Mouse (Mus musculus) heart, postnatal 0 days (tissue): ENCODE measurements around the gene Nudt3. TPM values are rescaled to one million over a fixed set of nuclear protein-coding genes. Genes with fewer than 3 reads are reported as not detected.

Source experiments
- ATAC-seq: fragments of 200-750 bp; cut with Nextera tagmentation; 2 replicates; pipeline ENCODE4 v1.8.0; 2017; ENCODE audit warnings: low read depth, moderate number of reproducible peaks, moderate library complexity; ENCODE audit not compliant: insufficient read depth
- DNase-seq: peaks from one replicate; pipeline ENCODE4 v3.0.0-alpha.2; 2016; ENCODE audit warnings: low spot score
- H3K27ac ChIP-seq: fragments of 300-500 bp; sonication (generic); 2 replicates; pipeline ENCODE4 v1.5.1; 2014; ENCODE audit warnings: low read depth, mild to moderate bottlenecking
- H3K27me3 ChIP-seq: fragments of 300-500 bp; sonication (generic); 2 replicates; pipeline ENCODE4 v1.6.1; 2014; ENCODE audit warnings: low read length, mixed read lengths; ENCODE audit not compliant: control insufficient read depth, insufficient read depth
- H3K36me3 ChIP-seq: fragments of 300-500 bp; sonication (generic); replicated peaks from 2 replicates; pipeline ENCODE4 v1.6.1; 2014; ENCODE audit warnings: low read length, mixed read lengths; ENCODE audit not compliant: control insufficient read depth, insufficient read depth
- H3K4me1 ChIP-seq: fragments of 300-500 bp; sonication (generic); 2 replicates; pipeline ENCODE4 v1.6.1; 2014; ENCODE audit warnings: antibody characterized with exemption; ENCODE audit not compliant: control insufficient read depth, insufficient read depth
- H3K4me2 ChIP-seq: fragments of 300-500 bp; sonication (generic); 2 replicates; pipeline ENCODE4 v1.6.1; 2014; ENCODE audit warnings: low read depth, mild to moderate bottlenecking, low read length, moderate library complexity
- H3K4me3 ChIP-seq: fragments of 300-500 bp; sonication (generic); 2 replicates; pipeline ENCODE4 v1.5.1; 2014; ENCODE audit warnings: low read depth, low read length
- H3K9ac ChIP-seq: fragments of 300-500 bp; sonication (generic); replicated peaks from 2 replicates; pipeline ENCODE4 v1.6.1; 2014; ENCODE audit warnings: low read depth, low read length, mixed read lengths
- H3K9me3 ChIP-seq: fragments of 300-500 bp; sonication (generic); replicated peaks from 2 replicates; pipeline ENCODE4 v1.6.1; 2016; ENCODE audit warnings: low read length; ENCODE audit not compliant: control insufficient read depth
- CTCF ChIP-seq: IDR thresholded peaks from 2 replicates; pipeline ENCODE4 v1.5.1; 2016; ENCODE audit warnings: antibody characterized with exemption, control low read depth, low read depth
- EP300 ChIP-seq: IDR thresholded peaks from 2 replicates; pipeline ENCODE4 v1.6.1; 2016; ENCODE audit warnings: antibody characterized with exemption, low read depth
- WGBS: fragments of 180-500 bp; shearing (Covaris S2); extraction: QIAGEN DNeasy Blood & Tissue Kit; methylation state at CpG from one replicate; pipeline ENCODE4 v1.1.7; 2014; 5-methylcytosine and 5-hydroxymethylcytosine counted together
- polyA plus RNA-seq: library from polyadenylated mRNA; unstranded; fragments of >200 nt; fragmentation: Nextera tagmentation; extraction: Ambion mirVana; gene quantifications from 2 replicates; pipeline ENCODE4 v1.2.1, GENCODE M21; 2015
- total RNA-seq: library from RNA; depleted of rRNA; stranded (reverse); fragments of >200 nt; gene quantifications from 2 replicates; pipeline ENCODE4 v1.2.3, GENCODE M21; 2014; ENCODE audit warnings: low replicate concordance

Nudt3 gene
- total and polyA plus RNA-seq, 2 experiments from 2014 or later = 140 to 184 TPM

GRCm38 (mm10) chr17:27576056-27576455 lies 47.2 kb downstream of the Nudt3 start:
- WGBS = 76% methylated on average over 7 of the region's 7 CpGs
- H3K4me1 ChIP-seq = peaks cover 4% of the 10 kb centered on the region; the same call in 1 of the 2 replicates
- DNase-seq = no peak

GRCm38 (mm10) chr17:27575116-27575776 lies 48.0 kb downstream of the Nudt3 start:
- H3K27ac ChIP-seq = peak overlapping the region; percentile 21; the same call in 1 of the 2 replicates

More at GRCm38 (mm10) chr17:27576056-27576455, 47.2 kb downstream of the Nudt3 start:
- H3K9me3 ChIP-seq = no peaks in the 10 kb centered on the region
- no peak overlapping the region for H3K4me2 ChIP-seq
- peaks cover 33% of the 10 kb centered on the region for H3K36me3 ChIP-seq
- TF ChIP-seq CTCF = no peak
- TF ChIP-seq EP300 = no peak
- H3K27ac ChIP-seq = no peak overlapping the region
- no peaks in the 10 kb centered on the region for H3K27me3 ChIP-seq
- no peak for ATAC-seq
- no peak overlapping the region for H3K9ac ChIP-seq
- no peak overlapping the region for H3K4me3 ChIP-seq

GRCm38 (mm10) chr17:27574470-27575115 lies 48.7 kb downstream of the Nudt3 start:
- Histone ChIP-seq H3K27me3 (no peaks in the 10 kb centered on the region), H3K4me3 (no peak overlapping the region), H3K9ac (no peak overlapping the region), H3K36me3 (peaks cover 19% of the 10 kb centered on the region), H3K4me1 (peaks cover 4% of the 10 kb centered on the region; the same call in 1 of the 2 replicates), H3K4me2 (no peak overlapping the region), H3K9me3 (no peaks in the 10 kb centered on the region), H3K27ac (peak overlapping the region; percentile 21)
- DNase-seq = no peak
- WGBS = 77% methylated on average over 16 of the region's 16 CpGs
- ATAC-seq = no peak; the same call in 1 of the 2 replicates
- TF ChIP-seq EP300 (no peak), CTCF (no peak)

More at GRCm38 (mm10) chr17:27575116-27575776, 48.0 kb downstream of the Nudt3 start:
- 76% methylated on average over 10 of the region's 10 CpGs for WGBS
- H3K9ac ChIP-seq = no peak overlapping the region
- no peak overlapping the region for H3K4me3 ChIP-seq
- no peak for TF ChIP-seq CTCF
- no peak for TF ChIP-seq EP300
- H3K4me2 ChIP-seq = no peak overlapping the region
- no peaks in the 10 kb centered on the region for H3K9me3 ChIP-seq
- peaks cover 4% of the 10 kb centered on the region; the same call in 1 of the 2 replicates for H3K4me1 ChIP-seq
- no peaks in the 10 kb centered on the region for H3K27me3 ChIP-seq
- no peak for DNase-seq
- H3K36me3 ChIP-seq = peaks cover 26% of the 10 kb centered on the region
- no peak for ATAC-seq

- DNase-seq = no peak
- Histone ChIP-seq H3K27ac (no peak overlapping the region), H3K27me3 (no peaks in the 10 kb centered on the region), H3K9ac (no peak overlapping the region), H3K36me3 (peaks cover 12% of the 10 kb centered on the region), H3K4me2 (no peak overlapping the region), H3K4me1 (peaks cover 4% of the 10 kb centered on the region; the same call in 1 of the 2 replicates), H3K9me3 (no peaks in the 10 kb centered on the region), H3K4me3 (no peak overlapping the region)
- ATAC-seq = no peak
- WGBS = 73% methylated on average over 10 of the region's 10 CpGs
- TF ChIP-seq EP300 = no peak
- no peak for TF ChIP-seq CTCF
Measured at GRCm38 (mm10) chr17:27573772-27574320, 49.4 kb downstream of the Nudt3 start.

GRCm38 (mm10) chr17:27571315-27571714 lies 52.0 kb downstream of the Nudt3 start:
- ATAC-seq (peak; percentile 14; the same call in 1 of the 2 replicates), DNase-seq (no peak)
- Histone ChIP-seq H3K27me3 (no peaks in the 10 kb centered on the region), H3K9ac (no peak overlapping the region), H3K36me3 (no peaks in the 10 kb centered on the region), H3K4me2 (no peak overlapping the region), H3K4me3 (no peak overlapping the region), H3K27ac (peak overlapping the region; percentile 55; the same call in 1 of the 2 replicates), H3K9me3 (no peaks in the 10 kb centered on the region), H3K4me1 (peaks cover 4% of the 10 kb centered on the region; the same call in 1 of the 2 replicates)
- WGBS = 58% methylated on average over 8 of the region's 8 CpGs
- TF ChIP-seq CTCF (no peak), EP300 (no peak)
